Mouse (Mus musculus) heart, postnatal 4 days (tissue): Measurements from ENCODE around the gene Txndc5. TPM values are rescaled to one million over a fixed set of nuclear protein-coding genes. Genes with fewer than 3 reads are reported as not detected.
A peak's percentile ranks its signal among the peaks of the same experiment; 100 is the strongest.

Source experiments
- DNase-seq: peaks from one replicate; pipeline ENCODE4 v3.0.0; 2021
- total RNA-seq, 2 experiments: library from RNA; stranded (reverse); gene quantifications; 2 replicates each; pipeline ENCODE4 v1.2.3; 2021

Txndc5 gene
- 10 to 100 TPM; 91.8 to 99.1 TPM for total RNA-seq

DNA sequence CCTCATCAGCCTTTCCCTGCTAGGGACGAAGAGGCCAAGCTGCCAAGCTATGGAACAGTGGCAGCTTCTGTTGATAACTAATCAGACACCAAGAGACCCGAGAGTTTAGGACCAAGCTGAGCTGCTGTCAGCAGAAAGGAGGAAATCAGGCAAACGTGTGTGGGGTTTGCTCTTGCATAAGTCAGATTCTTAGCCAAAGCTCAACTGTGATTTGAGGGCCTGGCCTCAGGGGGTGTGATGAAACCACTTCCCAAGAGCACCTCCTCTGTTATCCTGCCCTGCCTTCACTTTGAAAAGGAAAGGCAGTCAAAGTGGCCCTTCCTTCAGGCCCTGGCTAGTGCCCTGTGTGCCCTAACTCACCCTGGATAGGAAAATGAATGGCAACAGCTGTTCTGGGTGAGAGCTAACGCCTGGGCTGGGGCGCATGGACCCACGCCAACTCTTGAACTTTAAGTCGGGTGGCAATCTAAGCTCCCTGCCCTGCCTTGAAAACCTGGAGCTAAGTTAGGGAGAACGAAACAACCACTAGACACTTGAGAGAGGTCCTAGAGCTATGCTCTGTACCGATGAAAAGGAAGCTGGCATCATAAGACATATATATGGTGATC, at the start of gene Txndc5:
Gene Txndc5 (minus strand): TSS at position 138 of the 608 bp plus-strand sequence.
- DNase-seq, result no peak

DNA sequence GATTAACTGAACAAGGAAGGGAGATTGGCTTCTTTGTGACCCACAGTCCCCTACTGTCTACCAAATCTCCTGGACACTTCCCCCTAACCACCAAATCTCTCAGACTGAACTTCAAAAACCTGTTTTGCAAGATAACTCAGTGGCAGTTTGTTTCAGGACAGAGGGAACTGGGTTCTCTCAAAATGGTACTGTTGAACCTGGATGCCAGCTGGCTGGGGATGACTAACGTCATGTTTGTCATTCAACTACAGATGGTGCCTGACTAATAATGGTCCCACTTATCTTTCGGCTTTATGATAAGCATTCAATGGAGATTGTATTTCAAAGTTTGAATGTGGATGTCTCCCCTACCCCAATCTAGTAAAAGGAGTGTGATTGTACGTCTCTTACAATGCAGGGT, 46.0 kb upstream of the Txndc5 start:
- DNase-seq, result no peak

DNA sequence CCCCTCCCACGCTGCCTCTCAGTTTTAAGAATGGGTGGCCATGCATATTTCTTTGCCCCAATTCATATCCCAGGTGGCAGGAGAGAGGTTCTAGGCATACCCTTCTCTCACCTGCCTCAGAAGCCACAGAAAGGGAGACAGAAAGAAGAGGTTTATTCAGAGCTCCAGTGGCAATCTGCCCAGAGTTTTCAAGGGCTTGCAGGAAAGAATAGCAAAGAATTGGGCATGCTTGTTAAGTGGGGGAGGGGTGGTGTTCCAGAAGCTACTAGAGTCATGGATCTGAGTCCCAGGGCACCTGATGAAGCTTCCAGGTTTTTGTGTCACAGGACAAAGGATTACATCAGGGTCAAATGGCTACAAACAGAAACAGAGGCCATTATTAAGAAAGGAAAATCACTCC, 44.7 kb upstream of the Txndc5 start:
- DNase-seq, result peak; percentile 40

DNA sequence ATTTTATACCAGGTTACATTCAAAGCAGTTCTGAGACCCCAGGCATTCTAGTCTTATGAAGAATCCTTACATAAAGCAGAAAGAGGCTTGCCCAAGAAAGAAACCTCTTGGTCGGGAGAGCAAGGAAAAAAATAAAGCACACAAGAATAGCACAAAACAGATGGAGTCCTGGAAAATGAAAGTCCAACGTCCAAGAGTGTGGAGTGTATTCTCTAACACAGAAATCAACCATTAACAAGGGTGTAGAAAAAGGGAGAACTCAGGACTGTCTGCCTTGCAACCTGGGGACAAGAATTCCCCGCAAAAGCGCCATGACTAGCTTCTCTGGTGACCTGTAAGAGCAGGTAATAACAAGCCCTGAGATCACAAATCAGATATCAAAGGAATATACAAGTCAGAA, 36.6 kb upstream of the Txndc5 start:
- DNase-seq, result no peak

DNA sequence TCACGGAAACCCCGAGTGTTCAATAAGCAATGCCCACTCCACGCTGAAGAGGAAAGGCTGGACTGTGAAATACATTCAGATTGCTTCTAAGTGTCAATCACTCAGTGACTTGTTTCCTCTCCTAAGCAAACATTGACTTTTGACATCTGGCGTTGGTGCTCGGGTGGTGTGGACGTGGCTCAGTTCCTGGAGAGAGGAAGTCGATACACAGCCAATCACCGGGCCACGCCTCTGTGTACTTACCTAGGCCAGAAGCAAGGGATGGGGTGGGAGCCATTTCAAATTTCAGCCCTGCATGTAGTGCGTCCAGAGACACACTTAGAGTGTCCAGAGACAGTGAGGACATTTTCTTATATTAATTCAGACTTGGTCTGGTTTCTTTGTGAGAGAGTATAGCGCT, 26.0 kb upstream of the Txndc5 start:
- DNase-seq, result no peak

DNA sequence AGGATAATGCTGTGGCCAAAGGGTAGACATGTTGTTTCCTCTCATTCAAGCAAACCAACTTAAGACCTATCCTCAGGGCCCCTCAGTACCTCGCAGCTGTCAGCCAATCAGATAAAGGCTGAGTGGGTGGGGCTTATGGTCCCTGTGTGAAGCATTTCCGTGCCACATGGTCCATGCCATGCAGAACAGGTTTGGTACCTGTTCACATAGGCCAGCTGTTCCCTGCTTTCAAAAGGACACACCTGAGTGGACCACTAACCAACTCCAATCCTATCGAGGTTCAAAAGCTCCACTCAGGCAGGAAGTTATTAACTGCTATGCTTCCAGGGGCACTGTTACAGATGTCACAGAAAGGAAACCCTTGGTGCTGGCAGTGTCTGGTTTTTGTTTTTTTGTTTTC, 25.6 kb upstream of the Txndc5 start:
- DNase-seq, result no peak

DNA sequence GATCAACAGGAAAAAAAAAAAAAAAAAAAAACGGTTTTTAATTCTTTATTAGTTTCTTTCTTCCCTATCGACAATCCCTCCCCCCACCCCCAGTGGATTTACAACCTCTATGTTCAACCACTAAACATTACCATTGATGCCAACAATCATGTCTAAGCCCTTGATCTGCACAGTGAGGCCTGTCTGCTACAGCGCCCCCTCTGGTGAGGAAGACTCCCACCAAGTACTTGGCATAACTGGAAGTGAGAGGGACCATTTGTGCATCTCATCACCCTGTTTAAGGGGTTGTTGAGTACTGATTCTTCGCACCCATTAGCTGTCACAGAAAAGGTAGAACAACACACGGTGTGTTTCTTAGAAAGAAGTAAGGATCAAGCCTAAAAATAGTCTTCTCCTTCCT, 20.1 kb upstream of the Txndc5 start:
- DNase-seq, result no peak

DNA sequence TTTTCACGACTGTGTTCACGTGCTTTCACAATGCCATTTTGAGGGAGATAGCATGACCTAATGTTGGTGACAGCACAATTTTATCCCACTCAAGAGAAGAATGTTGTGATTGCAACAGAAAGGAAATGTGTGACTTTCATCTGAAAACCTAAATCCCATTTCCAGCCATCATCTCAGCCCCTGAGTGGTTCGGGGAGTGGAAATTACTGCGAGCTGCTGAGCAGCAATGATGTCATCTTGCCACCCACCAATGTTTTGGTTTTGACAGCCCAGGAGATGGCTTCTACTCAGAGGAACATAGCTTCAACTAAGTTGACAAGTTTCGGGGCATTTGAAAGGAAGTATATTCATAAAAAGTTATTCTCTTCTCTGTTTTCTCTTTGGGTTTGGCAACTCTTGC, 19.1 kb upstream of the Txndc5 start:
- DNase-seq, result no peak

DNA sequence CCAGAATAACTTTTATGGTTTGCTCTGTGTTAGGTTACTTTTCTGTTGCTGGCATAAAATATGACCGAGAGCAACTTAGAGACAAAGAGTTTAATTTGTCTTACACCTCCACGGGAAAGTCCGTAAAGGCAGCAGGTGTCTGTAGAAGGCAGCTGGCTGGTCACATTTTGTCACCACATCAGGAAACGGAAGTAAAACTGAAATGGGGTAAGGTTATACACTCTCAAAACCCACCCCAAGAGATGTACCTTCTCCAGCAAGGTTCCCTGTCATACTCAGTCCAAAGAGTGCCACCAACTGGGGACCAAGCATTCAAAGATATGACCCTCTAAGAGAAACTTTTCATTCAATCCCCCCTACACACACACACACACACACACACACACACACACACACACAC, 18.1 kb upstream of the Txndc5 start:
- DNase-seq, result no peak

DNA sequence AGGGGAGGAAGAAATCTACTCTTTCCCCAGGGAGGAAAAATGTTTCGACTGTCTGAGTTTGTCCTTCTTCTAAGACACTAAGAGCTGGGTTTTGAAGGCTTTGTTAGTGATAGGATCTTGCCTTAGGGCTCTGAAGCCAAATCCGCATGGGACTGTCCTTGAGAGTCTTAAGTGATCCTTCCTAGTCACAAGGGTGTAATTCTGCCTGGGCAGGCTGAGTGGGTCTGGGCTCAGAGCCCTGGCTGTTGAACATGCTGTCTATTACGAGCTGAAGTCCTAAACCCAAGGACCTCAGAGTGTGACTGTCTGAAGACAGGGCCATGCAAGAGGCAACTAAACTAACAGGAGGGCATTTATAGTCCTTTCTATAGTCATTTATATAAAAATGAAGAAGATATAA, 16.8 kb upstream of the Txndc5 start:
- DNase-seq, result no peak

DNA sequence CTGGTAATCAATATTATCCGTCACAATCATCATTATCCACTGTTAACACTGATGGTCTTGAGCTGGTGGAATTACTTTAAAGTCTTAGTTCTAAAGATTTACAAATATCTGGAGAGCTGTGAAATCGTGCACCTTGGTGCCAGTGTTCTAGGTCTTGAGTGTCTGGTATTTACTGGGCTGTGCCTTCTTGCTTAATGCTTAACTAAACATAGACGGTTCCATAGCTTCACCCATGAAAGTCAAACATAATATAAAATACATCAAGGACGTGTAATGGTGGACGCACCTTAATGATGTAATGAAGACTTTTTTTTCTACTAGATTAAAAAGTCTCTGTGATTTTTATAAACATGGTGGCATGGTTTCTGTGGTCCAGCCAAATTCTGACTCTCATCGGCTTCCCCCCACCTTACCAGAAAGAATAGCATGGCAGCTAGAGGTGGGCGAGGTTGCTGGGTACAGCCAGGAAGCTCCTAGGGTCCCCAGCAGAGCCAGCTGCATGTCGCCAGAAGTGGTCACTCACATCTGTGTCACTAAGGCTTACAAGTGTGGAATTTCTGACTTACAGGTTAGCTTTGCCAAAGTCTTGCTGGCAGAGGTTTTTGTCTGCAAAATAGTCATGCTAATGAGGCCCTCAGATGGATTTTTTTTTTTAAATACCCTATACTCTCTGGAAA, 16.3 kb upstream of the Txndc5 start:
- DNase-seq, result no peak

DNA sequence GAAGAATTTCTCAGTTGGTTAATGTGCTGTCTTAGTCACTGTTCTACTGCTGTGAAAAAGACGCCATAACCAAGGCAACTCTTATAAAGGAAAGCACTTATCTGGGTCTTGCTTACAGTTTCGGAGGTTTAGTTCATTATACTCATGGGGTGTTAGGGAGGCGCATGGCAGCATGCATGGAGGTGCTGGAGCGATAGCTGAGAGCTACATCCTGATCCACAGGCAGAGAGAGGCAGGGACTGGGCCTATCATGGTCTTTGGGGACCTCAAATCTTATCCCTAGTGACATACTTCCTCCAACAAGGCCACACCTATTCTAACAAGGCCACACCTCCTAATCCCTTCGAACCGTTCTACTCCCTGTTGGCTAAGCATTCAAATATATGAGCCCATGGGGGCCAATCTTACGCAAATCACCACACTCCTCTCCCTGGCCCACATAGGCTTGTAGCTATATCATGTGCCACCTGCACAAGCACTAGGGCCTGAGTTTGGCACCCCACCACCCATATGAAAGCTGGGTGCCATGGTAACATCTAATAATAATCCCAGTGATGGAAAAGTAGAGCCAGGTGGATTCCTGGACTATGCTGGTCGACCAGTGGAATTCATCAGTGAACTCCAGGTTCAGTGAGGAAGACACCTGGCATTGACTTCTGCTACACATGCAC, 15.0 kb upstream of the Txndc5 start:
- DNase-seq, result no peak

DNA sequence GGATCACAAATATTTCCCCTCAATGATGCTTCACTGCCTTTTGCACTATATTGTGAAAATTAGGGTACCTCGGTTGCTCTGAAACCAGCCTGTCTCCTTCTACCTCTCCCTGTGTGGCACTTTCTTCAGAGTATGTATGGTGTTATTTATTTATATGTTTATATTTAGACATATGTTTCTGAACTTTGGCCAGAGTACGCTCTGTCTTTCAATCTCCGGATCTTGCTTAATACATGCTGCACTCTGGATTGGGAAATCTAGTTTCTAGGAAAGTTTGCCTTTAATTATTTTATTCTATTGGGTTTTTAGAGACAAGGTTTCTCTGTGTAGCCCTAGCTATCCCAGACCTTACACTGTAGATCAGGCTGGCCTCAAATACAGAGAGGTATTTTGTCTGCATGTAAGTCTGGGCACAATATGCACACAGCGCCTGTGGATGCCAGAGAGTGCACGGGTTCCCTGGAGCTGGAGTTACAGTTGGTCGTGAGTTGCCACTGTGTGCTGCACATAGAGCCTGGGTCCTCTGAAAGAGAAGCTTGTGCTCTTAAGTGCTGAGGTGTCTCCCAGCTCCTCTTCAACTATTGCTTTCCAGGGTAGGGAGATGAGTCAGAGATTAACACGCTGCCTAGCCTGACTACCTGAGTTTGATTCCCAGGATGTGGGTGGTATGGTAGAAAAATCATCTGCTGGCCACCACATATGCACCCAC, 10.7 kb upstream of the Txndc5 start:
- no peak for DNase-seq

DNA sequence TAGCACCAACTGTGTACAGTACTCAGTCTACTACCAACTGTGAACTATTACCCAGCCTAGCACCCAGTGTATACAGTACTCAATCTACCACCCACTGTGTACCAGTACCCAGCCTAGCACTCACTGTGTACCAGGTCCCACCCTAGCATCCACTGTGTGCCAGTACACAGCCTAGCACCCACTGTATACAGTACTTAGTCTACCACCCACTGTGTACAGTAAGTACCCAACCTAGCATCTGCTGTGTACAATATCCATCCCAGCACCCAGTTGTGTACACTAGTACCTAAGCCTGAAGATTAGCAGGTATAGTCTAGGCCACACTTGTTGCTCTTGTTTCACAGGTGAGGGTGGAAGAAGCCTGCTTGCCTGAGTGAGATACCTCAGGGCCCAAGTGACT, 8.9 kb upstream of the Txndc5 start:
- DNase-seq, result no peak

DNA sequence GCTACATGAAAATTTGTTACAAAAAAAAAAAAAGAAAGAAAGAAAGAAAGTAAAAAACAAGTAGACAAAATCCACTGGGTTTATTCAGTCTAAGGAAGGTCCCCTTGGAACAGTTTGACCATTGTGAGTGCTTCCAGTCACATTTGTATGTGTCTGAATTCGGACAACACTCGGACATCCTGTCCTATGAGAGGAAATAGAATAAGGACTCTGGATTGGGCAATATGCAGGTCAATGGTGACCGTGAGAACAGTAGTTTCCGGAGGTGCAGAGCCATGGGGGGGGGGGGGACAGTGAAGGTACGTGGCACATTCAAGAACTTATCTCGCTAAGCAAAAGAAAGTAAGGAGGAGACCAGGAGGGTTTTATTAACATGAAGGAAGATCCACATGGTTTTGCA, 6.1 kb upstream of the Txndc5 start:
- no peak for DNase-seq

DNA sequence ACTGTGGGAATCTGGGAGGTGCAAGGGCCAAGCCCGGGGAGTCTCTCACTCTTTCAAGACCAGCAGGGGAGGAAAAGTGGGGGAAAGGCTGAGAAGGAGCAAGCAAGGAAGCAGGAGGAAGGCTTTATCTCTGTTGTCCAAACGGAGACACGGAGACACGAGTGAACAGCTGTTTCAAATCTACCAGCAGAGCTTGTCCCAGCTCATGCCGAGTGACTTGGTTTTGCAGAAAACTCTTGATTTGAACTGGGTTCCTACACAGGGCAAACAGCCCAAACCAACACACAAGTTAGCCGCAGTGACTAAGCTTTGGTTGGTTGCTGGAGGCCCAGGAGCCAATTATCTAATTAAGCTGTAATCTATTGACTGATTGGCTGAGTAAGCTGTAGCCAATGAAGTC, 5.4 kb upstream of the Txndc5 start:
- DNase-seq, result no peak

DNA sequence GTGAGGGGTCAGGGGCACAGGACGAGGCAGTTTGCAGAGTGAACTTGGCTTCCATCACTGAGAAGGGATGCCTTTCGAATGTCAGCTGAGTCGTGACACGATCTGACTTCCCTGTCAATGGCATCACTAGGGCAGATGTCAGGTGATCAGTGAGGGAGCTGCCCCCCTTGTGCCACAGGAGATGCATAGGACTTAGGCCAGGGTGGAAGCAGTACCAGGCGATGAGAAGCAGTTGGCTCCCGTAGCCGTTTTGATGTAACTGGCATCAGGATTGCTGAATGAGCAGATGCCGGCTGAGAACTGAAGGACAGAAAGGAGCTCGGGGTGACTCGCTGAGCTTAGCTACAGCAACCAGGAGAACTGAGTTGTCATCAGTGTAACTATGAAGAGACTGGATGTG, 4.8 kb upstream of the Txndc5 start:
- no peak for DNase-seq

DNA sequence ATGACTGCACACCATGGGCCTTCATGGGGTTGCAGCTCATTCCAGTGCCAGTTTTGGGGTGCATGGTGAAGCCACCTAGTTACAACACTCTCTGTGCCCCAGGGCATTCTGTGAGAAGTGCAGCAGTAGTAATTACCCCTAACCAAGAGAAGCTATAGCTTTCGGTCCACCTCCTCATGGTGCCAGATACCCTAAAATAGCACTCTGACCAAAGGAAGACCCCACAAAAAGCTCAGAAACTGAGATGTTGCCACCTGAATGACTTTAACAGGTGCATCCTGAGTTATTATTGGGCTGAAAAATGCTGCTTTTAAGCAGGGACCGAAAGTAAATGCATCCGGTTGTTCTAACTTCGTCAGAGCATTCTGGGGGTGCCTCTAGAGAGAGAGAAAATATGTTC, 2.9 kb upstream of the Txndc5 start:
- no peak for DNase-seq

DNA sequence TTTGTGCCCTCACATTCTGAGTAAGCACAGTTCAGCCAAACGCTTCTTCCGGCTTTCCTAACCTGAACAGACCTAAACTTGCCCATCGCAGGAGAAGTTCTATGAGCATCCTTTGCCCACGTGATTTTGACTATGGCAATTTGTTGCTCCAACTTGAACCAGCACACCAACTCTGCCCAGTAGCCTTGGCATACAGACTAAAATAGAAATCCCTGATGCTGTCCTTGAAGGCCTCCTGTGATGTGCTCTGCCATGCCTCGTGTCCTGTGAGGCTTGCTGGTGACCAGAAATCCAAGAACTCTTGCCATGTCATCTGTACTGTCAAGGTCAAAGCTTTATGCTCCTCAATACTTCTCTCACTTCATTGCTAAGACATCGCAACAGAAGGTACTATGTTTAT, 952 bp upstream of the Txndc5 start:
- no peak for DNase-seq

DNA sequence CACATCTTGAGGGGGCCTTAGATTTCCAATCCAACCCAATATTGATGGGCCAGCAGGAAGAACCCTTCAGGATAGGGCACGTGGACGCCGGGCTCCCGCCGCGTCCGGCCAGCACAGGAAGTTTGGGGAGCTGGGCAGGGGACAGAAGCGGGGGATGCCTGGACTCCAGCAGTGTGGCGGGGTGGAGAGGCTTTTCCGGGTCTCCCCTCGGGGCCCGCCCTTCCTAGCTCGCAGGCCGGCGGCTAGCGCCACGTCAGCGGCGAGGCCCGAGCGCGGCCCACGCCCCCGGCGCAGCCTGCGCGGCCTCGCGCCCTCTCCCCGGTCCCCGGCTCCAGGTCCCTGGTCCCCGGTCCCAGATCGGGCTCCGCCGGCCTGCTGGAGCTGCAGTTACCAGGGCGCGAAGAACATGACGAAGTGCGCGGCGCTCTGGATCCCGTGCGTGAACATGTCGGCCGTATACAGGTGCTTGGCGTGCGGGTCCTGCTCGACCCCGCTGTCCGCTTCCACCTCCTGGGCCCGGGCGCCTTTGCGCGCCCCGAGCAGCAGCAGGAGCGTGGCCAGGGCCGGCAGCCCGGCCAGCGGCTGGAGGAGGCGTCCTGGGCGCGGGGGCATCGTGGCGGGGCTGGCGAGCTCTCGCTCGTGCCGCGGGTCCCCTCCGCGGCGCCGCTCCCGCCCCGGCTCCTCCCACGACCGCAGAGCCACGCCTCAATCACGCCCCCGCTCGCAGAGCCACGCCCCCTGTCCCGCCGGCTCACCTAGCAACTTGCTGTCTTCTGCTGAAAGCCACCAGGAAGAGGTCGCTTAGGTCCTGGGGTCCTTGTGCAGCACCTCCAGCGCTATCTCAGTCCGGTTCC, 600 bp downstream of the Txndc5 start:
- DNase-seq, result peak; percentile 92

DNA sequence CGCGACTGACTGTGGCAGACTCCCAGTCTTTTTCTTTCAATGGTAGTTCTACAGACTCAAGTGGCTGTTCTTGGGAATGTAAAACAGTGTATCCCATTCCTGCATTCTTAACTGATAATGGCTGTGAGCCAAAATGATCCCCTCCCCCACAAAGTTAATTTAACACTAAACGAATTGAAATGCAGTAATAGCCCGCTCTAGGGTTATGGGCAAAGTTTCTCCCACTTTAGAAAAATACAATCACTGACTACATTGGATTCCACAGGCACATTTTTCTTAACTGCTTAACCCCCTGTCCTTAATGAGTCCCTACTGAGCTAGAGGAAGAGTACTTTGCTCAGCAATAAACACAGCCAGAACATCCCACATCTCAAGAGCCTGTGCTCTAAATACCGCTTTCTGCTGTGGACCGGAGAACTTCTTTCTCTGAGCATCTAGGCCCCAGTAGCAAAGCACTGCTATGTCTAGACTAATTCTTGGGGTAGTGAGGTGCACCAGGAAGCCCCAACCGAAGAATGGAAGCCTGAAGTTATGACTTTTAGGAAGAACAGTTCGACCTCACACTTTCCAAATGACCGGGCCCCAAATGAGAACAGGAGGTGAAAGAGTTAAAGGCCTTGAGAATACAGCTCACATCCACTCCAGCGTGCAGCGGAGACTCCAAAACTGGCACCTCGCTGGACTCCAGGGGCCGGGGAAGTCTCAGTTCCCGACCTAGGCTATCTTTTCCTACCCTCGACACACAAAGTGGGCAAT, 1.4 kb downstream of the Txndc5 start:
- no peak for DNase-seq

DNA sequence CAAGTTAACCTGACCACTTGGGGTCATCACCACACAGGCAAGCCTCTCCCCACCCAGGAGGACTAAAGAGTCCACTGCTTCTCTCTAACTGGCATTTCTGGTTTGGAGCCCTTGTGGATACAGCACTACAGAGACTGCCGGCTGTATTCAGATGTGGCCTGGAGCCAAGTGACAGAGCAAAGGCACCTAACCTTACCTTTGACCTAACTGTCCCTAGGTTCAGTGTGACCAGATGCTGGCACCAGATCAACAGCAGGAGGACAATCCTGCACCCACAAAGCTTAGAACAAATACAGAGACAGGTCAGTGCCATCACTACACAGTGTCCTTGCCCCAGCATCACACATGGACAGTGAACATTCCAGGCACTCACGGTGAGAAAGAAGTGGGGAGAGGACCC, 2.5 kb downstream of the Txndc5 start:
- DNase-seq, result no peak
